Mouse (Mus musculus) hindbrain, embryonic 14.5 days (tissue): Measurements from ENCODE around the gene Hes6. TPM values are rescaled to one million over a fixed set of nuclear protein-coding genes. Genes with fewer than 3 reads are reported as not detected.

Experiments
- ATAC-seq: fragments of 200-750 bp; cut with Nextera tagmentation; 2 replicates; pipeline ENCODE4 v1.8.0; 2017; ENCODE audit warnings: moderate number of reproducible peaks, mild to moderate bottlenecking, moderate TSS enrichment, moderate library complexity; ENCODE audit not compliant: low FRiP score
- DNase-seq: peaks from one replicate; pipeline ENCODE4 v3.0.0-alpha.2; 2015; ENCODE audit warnings: low spot score
- H3K27ac ChIP-seq: fragments of 300-500 bp; sonication (generic); 2 replicates; pipeline ENCODE4 v1.5.1; 2014; ENCODE audit warnings: mild to moderate bottlenecking, moderate library complexity
- H3K27me3 ChIP-seq: fragments of 300-500 bp; sonication (generic); 2 replicates; pipeline ENCODE4 v1.6.1; 2014; ENCODE audit warnings: mild to moderate bottlenecking, low read length, mixed read lengths; ENCODE audit not compliant: control insufficient read depth, insufficient read depth
- H3K36me3 ChIP-seq: fragments of 300-500 bp; sonication (generic); replicated peaks from 2 replicates; pipeline ENCODE4 v1.6.1; 2014; ENCODE audit not compliant: control insufficient read depth, insufficient read depth
- H3K4me1 ChIP-seq: fragments of 300-500 bp; sonication (generic); replicated peaks from 2 replicates; pipeline ENCODE4 v1.6.1; 2014; ENCODE audit warnings: antibody characterized with exemption, low read length, mixed read lengths; ENCODE audit not compliant: control insufficient read depth, insufficient read depth
- H3K4me2 ChIP-seq: fragments of 300-500 bp; sonication (generic); replicated peaks from 2 replicates; pipeline ENCODE4 v1.6.1; 2014; ENCODE audit warnings: mild to moderate bottlenecking, moderate library complexity
- H3K4me3 ChIP-seq: fragments of 300-500 bp; sonication (generic); replicated peaks from 2 replicates; pipeline ENCODE4 v1.5.1; 2014; ENCODE audit warnings: mild to moderate bottlenecking, low read length
- H3K9ac ChIP-seq: fragments of 300-500 bp; sonication (generic); 2 replicates; pipeline ENCODE4 v1.6.1; 2014
- H3K9me3 ChIP-seq: fragments of 300-500 bp; sonication (generic); 2 replicates; pipeline ENCODE4 v1.6.1; 2016; ENCODE audit warnings: low read length; ENCODE audit not compliant: control insufficient read depth
- WGBS: fragments of 180-500 bp; shearing (Covaris S2); extraction: QIAGEN DNeasy Blood & Tissue Kit; methylation state at CpG from one replicate; pipeline ENCODE4 v1.1.7; 2014; 5-methylcytosine and 5-hydroxymethylcytosine counted together
- polyA plus RNA-seq: library from polyadenylated mRNA; unstranded; fragments of >200 nt; fragmentation: Nextera tagmentation; extraction: Ambion mirVana; gene quantifications from 2 replicates; pipeline ENCODE4 v1.2.1, GENCODE M21; 2014

Gene Hes6
- polyA plus RNA-seq = 125 and 129 TPM in 2 replicates

DNA sequence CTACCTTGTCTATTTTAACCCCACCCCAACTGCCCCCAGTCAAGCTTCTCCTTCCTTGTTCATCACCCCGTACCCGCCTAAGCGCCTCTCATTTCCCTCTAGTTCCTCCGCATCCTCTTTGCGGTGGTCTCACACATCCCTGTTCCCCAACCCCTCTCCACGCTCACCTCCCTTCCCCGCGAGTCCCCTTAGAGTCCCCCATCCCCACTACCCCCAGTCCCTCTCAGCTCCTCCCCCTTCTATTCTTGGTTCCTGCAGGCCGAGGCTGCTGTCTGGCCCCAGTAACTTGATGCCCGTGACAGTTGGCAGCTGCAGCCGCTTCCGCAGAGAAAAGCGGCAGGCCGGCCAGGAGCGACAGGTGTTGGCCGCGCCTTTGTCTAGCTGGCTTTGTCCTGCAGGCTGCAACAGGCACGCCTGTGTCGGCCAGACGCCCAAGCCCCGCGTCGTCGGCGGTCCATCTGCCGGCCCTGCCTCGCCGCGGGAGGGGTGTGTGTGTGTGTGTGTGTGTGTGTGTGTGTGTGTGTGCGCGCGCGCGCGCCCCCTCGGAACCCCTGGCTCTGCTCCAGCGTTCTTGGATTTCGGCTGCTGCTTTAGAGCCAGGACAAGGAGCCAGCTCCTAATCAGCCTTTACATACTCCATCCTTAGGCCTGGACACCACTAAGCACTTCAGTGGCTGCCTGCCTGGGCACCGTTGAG, at the start of gene Hes6:
Gene Hes6 (minus strand): TSS at position 141 of the 697 bp plus-strand sequence.
- WGBS = under 1% methylated on average over 39 of the region's 39 CpGs
- peaks cover 33% of the 10 kb centered on the region for H3K4me1 ChIP-seq
- peak within 1 kb of the TSS; percentile 89 for H3K27ac ChIP-seq
- no peaks in the 10 kb centered on the region for H3K9me3 ChIP-seq
- H3K27me3 ChIP-seq = no peaks in the 10 kb centered on the region
- ATAC-seq (peak; percentile 65), DNase-seq (peak; percentile 80)
- H3K4me2 ChIP-seq = peak within 1 kb of the TSS; percentile 95
- H3K4me3 ChIP-seq = peak within 1 kb of the TSS; percentile 79
- peaks cover 7% of the 10 kb centered on the region; the same call in 1 of the 2 replicates for H3K36me3 ChIP-seq
- H3K9ac ChIP-seq = peak within 1 kb of the TSS; percentile 92

DNA sequence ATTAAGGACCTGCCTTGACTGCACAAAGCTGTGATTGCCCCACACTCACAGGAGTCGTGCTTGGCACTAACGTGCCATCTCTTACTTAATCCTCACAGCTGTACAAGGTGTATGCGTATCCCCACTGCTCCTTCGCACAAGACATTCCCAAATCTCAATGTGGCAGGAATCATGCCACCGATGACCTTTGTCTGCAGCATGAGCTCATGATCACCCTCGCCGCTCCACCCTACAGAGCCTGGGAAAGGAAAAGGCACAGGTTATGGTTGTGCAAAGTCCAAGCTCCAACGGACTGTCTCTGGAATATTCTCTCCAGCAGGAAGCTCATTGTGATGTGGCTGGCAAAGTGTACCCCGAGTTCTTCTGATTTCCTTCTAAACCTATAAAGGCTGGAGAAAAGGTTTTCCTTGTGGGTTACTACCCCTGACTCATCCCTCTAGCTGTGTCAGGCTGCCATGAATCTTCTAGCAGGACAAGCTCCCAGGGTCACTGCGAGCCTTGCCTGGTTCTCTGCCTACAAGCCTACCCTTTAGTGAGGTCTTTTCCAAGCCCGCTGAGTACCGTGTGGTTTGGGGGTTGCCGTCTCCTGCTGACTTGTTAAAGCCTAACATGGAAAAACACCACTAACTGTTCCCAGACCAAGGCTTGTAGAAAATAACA, 49.6 kb upstream of the Hes6 start:
- 89% methylated on average over 13 of the region's 13 CpGs for WGBS
- H3K4me2 ChIP-seq = no peak overlapping the region
- H3K9ac ChIP-seq = no peak overlapping the region
- peaks cover 9% of the 10 kb centered on the region; the same call in 1 of the 2 replicates for H3K4me1 ChIP-seq
- H3K4me3 ChIP-seq = no peak overlapping the region
- DNase-seq = no peak
- H3K36me3 ChIP-seq = no peaks in the 10 kb centered on the region
- ATAC-seq = no peak
- H3K27me3 ChIP-seq = no peaks in the 10 kb centered on the region
- H3K27ac ChIP-seq = no peak overlapping the region
- H3K9me3 ChIP-seq = no peaks in the 10 kb centered on the region

DNA sequence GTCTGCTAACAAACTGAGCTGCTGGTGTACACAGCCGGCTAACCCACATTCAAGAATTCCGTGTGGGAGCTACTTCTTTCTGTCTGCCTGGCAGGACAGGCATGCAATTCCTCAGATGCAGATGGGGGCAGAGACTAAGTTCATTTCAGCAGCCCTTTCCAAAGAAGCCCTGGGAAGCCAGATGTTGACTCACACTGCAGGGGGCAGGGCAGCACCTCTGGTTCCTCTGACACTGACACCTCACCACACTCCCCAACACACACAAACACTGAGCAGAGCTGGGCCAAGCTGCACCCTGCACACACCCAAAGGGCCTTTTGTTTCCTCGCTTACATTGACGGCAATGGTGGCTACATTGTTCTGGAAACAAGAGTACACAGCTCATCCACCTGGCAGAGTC, 46.7 kb upstream of the Hes6 start:
- Histone ChIP-seq H3K4me3 (no peak overlapping the region), H3K36me3 (no peaks in the 10 kb centered on the region), H3K9me3 (no peaks in the 10 kb centered on the region), H3K9ac (no peak overlapping the region), H3K4me2 (no peak overlapping the region), H3K27ac (no peak overlapping the region), H3K4me1 (peaks cover 34% of the 10 kb centered on the region), H3K27me3 (no peaks in the 10 kb centered on the region)
- no peak for ATAC-seq
- 33% methylated on average over 4 of the region's 4 CpGs for WGBS
- no peak for DNase-seq

DNA sequence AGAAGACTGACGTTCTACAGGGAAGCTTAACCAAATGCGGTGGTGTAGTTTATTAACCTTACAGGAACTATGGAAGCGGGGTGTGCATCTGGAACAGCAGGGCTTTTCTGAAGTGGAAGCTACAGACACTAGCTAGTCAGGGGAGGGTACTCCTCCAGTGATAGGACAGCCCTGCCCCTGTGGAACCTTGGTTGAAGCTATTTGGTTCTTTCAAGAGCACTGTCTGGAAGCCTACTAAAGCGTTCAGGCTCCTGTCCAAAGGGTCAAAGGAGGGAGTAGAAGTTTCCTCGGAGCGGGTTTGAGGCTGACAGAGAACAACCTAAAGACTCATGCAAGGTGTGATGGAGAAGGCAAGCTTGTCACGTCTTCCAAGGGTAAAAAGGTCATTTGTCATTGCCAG, 46.2 kb upstream of the Hes6 start:
- no peak for ATAC-seq
- no peaks in the 10 kb centered on the region for H3K27me3 ChIP-seq
- H3K36me3 ChIP-seq = no peaks in the 10 kb centered on the region
- peak overlapping the region; percentile 42 for H3K9ac ChIP-seq
- WGBS = 42% methylated on average over 7 of the region's 7 CpGs
- no peaks in the 10 kb centered on the region for H3K9me3 ChIP-seq
- H3K27ac ChIP-seq = peak overlapping the region; percentile 66
- peak overlapping the region; percentile 58 for H3K4me2 ChIP-seq
- no peak for DNase-seq
- H3K4me3 ChIP-seq = peak overlapping the region; percentile 77
- H3K4me1 ChIP-seq = peaks cover 34% of the 10 kb centered on the region

DNA sequence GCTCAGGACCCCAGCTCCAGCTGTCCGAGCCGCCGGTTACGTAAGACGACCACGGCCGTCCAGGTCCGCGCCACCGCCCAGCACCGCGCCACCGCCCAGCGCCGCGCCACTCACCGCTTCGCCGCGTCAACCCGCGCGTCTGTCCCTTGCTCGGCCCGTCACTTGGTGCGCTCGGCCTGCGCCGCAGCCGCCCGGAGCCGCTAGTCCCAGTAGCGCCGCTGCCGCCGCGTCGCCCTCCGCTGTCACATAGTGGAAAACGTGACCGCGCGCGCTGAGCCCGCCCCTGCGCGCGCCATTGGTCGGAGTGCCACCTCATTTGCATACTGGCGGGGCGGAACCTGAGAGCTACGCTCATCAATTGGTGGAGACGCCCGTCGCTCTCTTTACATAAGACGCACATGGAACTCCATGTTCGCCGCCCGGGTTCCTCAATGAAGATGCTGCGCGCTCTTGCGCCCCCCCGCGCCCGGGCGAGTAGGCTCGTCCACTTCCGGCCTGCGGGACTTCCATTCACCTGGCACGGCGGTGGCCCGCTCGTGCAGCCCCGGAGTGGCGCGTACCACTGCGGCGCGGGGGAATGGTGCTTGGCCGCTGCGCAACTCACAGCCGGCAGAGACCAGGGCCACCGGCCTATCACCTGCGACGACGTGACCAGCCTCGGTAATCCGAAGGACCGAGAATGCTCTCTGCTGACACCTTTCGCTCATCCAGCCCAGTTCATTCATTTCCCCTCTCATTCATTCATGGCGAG, 45.4 kb upstream of the Hes6 start, which contains the start of gene Per2:
Gene Per2 (minus strand): TSS at position 266 of the 751 bp plus-strand sequence.
- Histone ChIP-seq H3K36me3 (no peaks in the 10 kb centered on the region), H3K4me2 (peak within 1 kb of the TSS; percentile 76), H3K27ac (peak within 1 kb of the TSS; percentile 75), H3K27me3 (no peaks in the 10 kb centered on the region), H3K4me3 (peak within 1 kb of the TSS; percentile 77), H3K9ac (peak within 1 kb of the TSS; percentile 65), H3K9me3 (no peaks in the 10 kb centered on the region), H3K4me1 (peaks cover 34% of the 10 kb centered on the region)
- WGBS = under 1% methylated on average over 91 of the region's 91 CpGs
- DNase-seq (peak; percentile 100), ATAC-seq (peak; percentile 97)

DNA sequence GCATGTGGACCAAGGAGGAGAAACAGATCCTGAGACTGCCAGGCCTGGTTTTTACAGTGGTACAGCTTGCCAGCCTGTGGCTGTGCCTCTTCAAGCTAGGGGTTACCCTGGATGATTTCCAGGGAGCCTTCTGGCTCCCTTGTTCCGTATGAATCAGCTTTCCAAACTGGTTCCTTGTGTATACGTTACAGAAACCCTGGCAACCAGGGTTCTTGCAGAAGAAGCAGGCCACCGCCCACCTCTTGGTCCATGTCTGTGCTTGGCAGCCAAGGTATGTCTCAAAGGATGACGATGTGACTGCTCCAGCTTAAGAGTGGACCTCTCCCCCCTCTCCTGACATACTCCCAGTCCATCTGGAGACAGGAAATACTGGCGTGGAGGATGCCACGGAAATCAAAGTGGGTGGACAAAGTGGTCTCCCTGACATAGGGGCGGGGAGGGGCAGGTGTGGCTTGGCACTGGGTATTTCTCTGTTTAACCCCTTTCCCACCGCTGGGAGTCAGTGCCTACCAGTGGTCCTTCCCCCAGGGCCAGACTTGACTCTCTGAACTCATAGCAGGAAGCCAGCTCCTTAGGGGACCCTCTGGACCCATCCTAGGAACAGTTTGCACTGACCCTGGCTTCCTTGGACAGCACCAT, 44.5 kb upstream of the Hes6 start:
- Histone ChIP-seq H3K4me3 (peak overlapping the region; percentile 77), H3K9me3 (no peaks in the 10 kb centered on the region), H3K27me3 (no peaks in the 10 kb centered on the region), H3K4me1 (peaks cover 34% of the 10 kb centered on the region), H3K27ac (peak overlapping the region; percentile 75; the same call in 1 of the 2 replicates), H3K4me2 (peak overlapping the region; percentile 76), H3K9ac (peak overlapping the region; percentile 65), H3K36me3 (no peaks in the 10 kb centered on the region)
- DNase-seq (peak; percentile 73), ATAC-seq (peak; percentile 1; the same call in 1 of the 2 replicates)
- 21% methylated on average over 8 of the region's 8 CpGs for WGBS

DNA sequence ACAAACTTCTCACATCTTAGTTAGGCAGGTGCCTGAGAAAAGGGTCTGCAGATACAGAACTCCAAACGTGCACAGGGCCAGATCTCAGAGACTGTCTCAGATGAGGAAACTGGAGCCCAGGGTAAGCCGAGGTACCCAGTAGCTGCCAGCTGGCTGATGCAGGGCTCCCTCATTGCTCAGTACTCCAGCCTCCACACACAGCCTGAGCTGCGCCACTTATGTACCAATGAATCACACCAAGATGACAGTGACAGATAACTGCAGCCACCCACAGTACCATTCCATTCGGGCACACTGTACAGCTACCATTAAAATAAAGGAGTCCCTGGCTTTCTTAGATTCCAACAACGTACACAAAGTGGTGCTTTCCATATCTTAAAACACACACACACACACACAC, 43.9 kb upstream of the Hes6 start:
- H3K27me3 ChIP-seq = no peaks in the 10 kb centered on the region
- peaks cover 34% of the 10 kb centered on the region for H3K4me1 ChIP-seq
- H3K9me3 ChIP-seq = no peaks in the 10 kb centered on the region
- WGBS = 50% methylated on average over 5 of the region's 5 CpGs
- no peak for DNase-seq
- no peak overlapping the region for H3K27ac ChIP-seq
- ATAC-seq = no peak
- H3K36me3 ChIP-seq = no peaks in the 10 kb centered on the region
- no peak overlapping the region for H3K4me3 ChIP-seq
- H3K9ac ChIP-seq = no peak overlapping the region
- H3K4me2 ChIP-seq = peak overlapping the region; percentile 76

DNA sequence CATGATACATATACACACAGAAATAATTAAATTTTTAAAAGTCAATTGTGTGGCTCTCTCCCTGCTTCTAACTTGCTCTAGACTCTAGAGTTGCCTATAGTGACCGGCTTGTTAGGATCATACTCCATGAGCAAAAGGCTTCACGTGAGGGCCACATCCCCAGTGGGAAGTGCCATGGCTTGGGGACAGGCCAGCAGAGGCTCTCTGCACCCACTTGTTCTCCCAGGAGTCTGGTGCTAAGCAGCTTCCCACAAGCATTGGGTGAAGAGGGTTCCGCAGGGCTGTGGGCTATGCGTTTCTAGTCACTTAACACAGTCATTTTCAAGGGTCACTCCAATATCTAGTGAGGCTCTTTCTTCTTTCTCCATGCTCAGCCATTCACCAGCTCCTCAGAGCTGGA, 43.3 kb upstream of the Hes6 start:
- Histone ChIP-seq H3K4me1 (peaks cover 34% of the 10 kb centered on the region), H3K9me3 (no peaks in the 10 kb centered on the region), H3K4me2 (peak overlapping the region; percentile 76), H3K27ac (no peak overlapping the region), H3K36me3 (no peaks in the 10 kb centered on the region), H3K9ac (no peak overlapping the region), H3K27me3 (no peaks in the 10 kb centered on the region), H3K4me3 (no peak overlapping the region)
- whole genome bisulfite sequencing = 91% methylated on average over 4 of the region's 4 CpGs
- no peak for ATAC-seq
- no peak for DNase-seq
